Comparison of ENCODE assay signal across 10 mouse cellular contexts in the genomic region with DNA sequence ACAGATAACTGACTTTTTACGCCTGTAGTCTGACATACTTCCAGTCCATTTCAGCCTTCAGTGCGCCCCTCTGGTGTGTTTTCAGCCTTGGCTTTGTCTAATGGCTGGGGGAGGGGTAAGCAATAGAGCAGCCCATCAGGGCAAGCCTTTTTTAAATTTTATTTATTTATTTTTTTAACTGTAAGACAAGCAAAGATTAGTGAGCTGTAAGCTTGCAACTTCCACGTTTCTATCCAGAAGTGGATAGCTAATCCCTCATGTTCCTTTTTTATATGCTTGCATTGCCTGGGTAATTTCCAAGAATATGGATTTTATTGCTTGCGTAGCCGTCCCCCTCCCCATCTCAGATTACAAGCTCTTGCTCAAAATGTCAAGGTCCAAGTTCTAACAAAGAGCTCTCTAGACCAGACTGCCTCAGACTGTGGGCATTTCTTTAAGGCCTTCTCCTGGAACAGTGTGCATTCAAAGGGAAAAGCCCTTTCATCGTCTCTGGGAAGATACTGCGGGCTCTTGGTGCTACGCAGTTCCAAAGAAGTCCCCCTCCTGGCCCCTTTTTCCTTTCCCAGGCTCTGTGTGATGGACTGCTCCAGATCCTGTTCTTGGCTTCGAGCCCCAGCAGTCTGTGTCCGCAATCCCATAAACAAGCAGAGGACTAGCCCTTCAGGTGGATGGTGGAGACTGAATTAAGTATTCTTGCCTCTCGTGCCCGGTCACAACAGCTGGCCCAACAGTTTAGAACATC.
DNase-seq lines count a peak whose midpoint lies in the region; ATAC-seq and TF ChIP-seq lines count a peak whose summit lies in the region.
"Had no signal": no experiment of that assay in that cellular context is flagged by ENCODE, and none has a peak within 500 bp of the region (broad histone marks: within the 10 kb centered on the region; RNA-seq: fewer than 3 reads in every experiment).

No protein-coding gene starts in this region.

- H3K36me3 ChIP-seq in embryonic facial prominence, embryonic 13.5 days: no peaks in the 10 kb centered on the region
- no peaks in the 10 kb centered on the region for H3K36me3 ChIP-seq in hindbrain, postnatal 0 days (ENCODE audit: insufficient read depth, low read length)
- no peaks in the 10 kb centered on the region for H3K36me3 ChIP-seq in neural tube, embryonic 15.5 days
- H3K36me3 ChIP-seq: liver, embryonic 13.5 days had no signal

- DNase-seq in left cerebral cortex, postnatal 4 days: peak; percentile 57
- no peak for DNase-seq in left cerebral cortex, postnatal 14 days (ENCODE audit: low spot score in 2 of 2)
- DNase-seq in hindbrain, postnatal 0 days (ENCODE audit: low spot score): peak; percentile 66
- no peak for DNase-seq in MN1 (ENCODE audit: low spot score)
- DNase-seq in thymus, postnatal 14 days: no peak
- DNase-seq in yolk sac, embryonic 10.5 days (ENCODE audit: low spot score): no peak
- DNase-seq: gastrocnemius, postnatal 10 days; liver, embryonic 13.5 days had no signal

- peak overlapping the region; percentile 84 for H3K27ac ChIP-seq in embryonic facial prominence, embryonic 13.5 days
- peak overlapping the region; percentile 65 for H3K27ac ChIP-seq in hindbrain, postnatal 0 days
- H3K27ac ChIP-seq in neural tube, embryonic 15.5 days (replicated peaks): peak overlapping the region; percentile 34
- H3K27ac ChIP-seq: liver, embryonic 13.5 days had no signal

- no peaks in the 10 kb centered on the region for H3K9me3 ChIP-seq in embryonic facial prominence, embryonic 13.5 days
- H3K9me3 ChIP-seq in hindbrain, postnatal 0 days (ENCODE audit: low read length): no peaks in the 10 kb centered on the region
- no peaks in the 10 kb centered on the region for H3K9me3 ChIP-seq in neural tube, embryonic 15.5 days (replicated peaks)
- H3K9me3 ChIP-seq: liver, embryonic 13.5 days had no signal

- intact Hi-C loops in left cerebral cortex, postnatal 4 days (cut with DNase I): no loop called here
- intact Hi-C loops in left cerebral cortex, postnatal 14 days (cut with DNase I): loop anchor here (5.0 kb wide), 1 partner anchor 56 kb away; no protein-coding TSS in a partner anchor

- no peak overlapping the region for H3K4me3 ChIP-seq in embryonic facial prominence, embryonic 13.5 days
- H3K4me3 ChIP-seq in hindbrain, postnatal 0 days (ENCODE audit: low read length): no peak overlapping the region
- H3K4me3 ChIP-seq in neural tube, embryonic 15.5 days (replicated peaks): no peak overlapping the region
- H3K4me3 ChIP-seq: liver, embryonic 13.5 days had no signal

- H3K4me2 ChIP-seq in embryonic facial prominence, embryonic 13.5 days: no peak overlapping the region
- no peak overlapping the region for H3K4me2 ChIP-seq in hindbrain, postnatal 0 days (ENCODE audit: low read depth, low read length)
- H3K4me2 ChIP-seq in neural tube, embryonic 15.5 days: no peak overlapping the region
- H3K4me2 ChIP-seq: liver, embryonic 13.5 days had no signal

- H3K4me1 ChIP-seq in embryonic facial prominence, embryonic 13.5 days: peaks cover 76% of the 10 kb centered on the region
- peaks cover 55% of the 10 kb centered on the region for H3K4me1 ChIP-seq in hindbrain, postnatal 0 days (ENCODE audit: insufficient read depth, low read length)
- peaks cover 82% of the 10 kb centered on the region for H3K4me1 ChIP-seq in neural tube, embryonic 15.5 days
- H3K4me1 ChIP-seq: liver, embryonic 13.5 days had no signal

- 0 out of 2 replicates have a peak overlapping the region, but pooled peaks have one; percentile 32 for H3K9ac ChIP-seq in embryonic facial prominence, embryonic 13.5 days
- H3K9ac ChIP-seq in hindbrain, postnatal 0 days (replicated peaks; ENCODE audit: low read length): no peak overlapping the region
- H3K9ac ChIP-seq in neural tube, embryonic 15.5 days (replicated peaks): no peak overlapping the region
- H3K9ac ChIP-seq: liver, embryonic 13.5 days had no signal

- no peak for ATAC-seq in embryonic facial prominence, embryonic 13.5 days (ENCODE audit: insufficient number of reproducible peaks, insufficient read depth, low FRiP score, low TSS enrichment, low read depth)
- ATAC-seq in hindbrain, postnatal 0 days: no peak
- ATAC-seq in neural tube, embryonic 15.5 days (ENCODE audit: low FRiP score): no peak

- 36% methylated on average over 12 of the region's 12 CpGs for WGBS in embryonic facial prominence, embryonic 13.5 days
- 26% methylated on average over 12 of the region's 12 CpGs for WGBS in hindbrain, postnatal 0 days
- WGBS in neural tube, embryonic 15.5 days: 14% methylated on average over 12 of the region's 12 CpGs

- no peaks in the 10 kb centered on the region for H3K27me3 ChIP-seq in embryonic facial prominence, embryonic 13.5 days
- H3K27me3 ChIP-seq in hindbrain, postnatal 0 days (ENCODE audit: insufficient read depth, low read length): no peaks in the 10 kb centered on the region
- H3K27me3 ChIP-seq in neural tube, embryonic 15.5 days (replicated peaks): no peaks in the 10 kb centered on the region
- H3K27me3 ChIP-seq: liver, embryonic 13.5 days had no signal

- 0 out of 2 replicates have a peak, but pooled peaks have one; percentile 11 for TF ChIP-seq CTCF in hindbrain, postnatal 0 days (IDR thresholded peaks at IDR 0.05; ENCODE audit: low read depth)

Comparison
In these comparisons a context has a peak if more than half of its experiments do, and no peak if none do; other contexts are left out.
1. DNase-seq: peak in left cerebral cortex, postnatal 4 days (single experiment) and hindbrain, postnatal 0 days (single experiment); none in left cerebral cortex, postnatal 14 days (0 of 2), MN1 (single experiment), thymus, postnatal 14 days (single experiment) and yolk sac, embryonic 10.5 days (single experiment).
2. H3K27ac ChIP-seq: peak in every context shown above with its lines; median percentile 84 in embryonic facial prominence, embryonic 13.5 days; 65 in hindbrain, postnatal 0 days; 34 in neural tube, embryonic 15.5 days.